Mouse (Mus musculus) heart, postnatal 10 days (tissue): ENCODE results near the gene Lats2. TPM values are rescaled to one million over a fixed set of nuclear protein-coding genes. Genes with fewer than 3 reads are reported as not detected.
"Not testable (repeated sequence)": the region's sequence is repeated elsewhere in the genome, so short reads cannot be mapped to it uniquely, and the experiment has no call there.

Experiments
- DNase-seq, 2 experiments: peaks; one replicate each; pipeline ENCODE4 v3.0.0; 2021
- intact Hi-C: fragments of 180-260 bp; cut with DNase I; formaldehyde crosslinking; loops from one replicate; pipeline ENCODE4 v1.15.1; 2025
- microRNA-seq, 2 experiments: library from miRNA; unstranded; fragments of <30 nt; microRNA quantifications; one replicate each; pipeline ENCODE4 v1.2.0; 2022
- total RNA-seq, 2 experiments: library from RNA; stranded (reverse); gene quantifications; 2 replicates each; pipeline ENCODE4 v1.2.3; 2021

The Lats2 gene
- total RNA-seq, 2 experiments from 2014 or later = 46.6 to 46.7 TPM

- DNase-seq = no peak
- intact Hi-C loops = no loop called here
Measured at GRCm38 (mm10) chr14:57663630-57664029, 94.6 kb downstream of the Lats2 start.

GRCm38 (mm10) chr14:57658301-57658700, 99.9 kb downstream of the Lats2 start:
- intact Hi-C loops = no loop called here
- DNase-seq = no peak

DNA sequence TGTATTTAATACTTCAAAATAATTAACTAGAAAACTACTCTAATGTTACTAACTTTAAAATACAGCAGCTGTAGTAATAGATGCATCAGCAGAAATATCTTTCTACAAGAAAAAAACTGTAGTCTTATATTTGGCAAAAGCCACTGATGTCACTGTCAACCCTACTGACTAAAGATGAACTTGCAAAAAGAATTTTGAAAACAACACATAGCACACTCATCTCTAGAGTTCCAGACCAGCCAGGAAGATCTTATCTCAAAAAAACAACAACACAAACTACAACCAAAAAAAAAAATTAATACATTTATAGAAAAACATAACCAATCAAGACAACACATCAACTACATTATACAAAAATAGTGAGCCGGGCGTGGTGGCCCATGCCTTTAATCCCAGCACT, 100.7 kb downstream of the Lats2 start:
- no peak for DNase-seq
- intact Hi-C loops = no loop called here

DNA sequence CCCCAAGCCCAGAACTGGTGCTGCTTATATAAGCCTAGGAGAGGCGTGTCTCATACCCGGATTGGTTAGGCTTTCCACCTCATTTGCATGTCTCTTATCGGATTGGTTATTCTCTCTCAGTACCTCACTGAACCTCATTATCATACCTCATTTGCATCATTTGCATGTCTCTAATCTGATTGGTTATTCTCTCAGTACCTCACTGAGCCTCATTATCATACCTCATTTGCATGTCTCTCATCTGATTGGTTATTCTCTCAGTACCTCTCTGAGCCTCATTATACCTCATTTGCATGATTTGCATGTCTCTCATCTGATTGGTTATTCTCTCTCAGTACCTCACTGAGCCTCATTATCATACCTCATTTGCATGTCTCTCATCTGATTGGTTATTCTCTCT, 101.7 kb downstream of the Lats2 start:
- DNase-seq, intact Hi-C loops: not testable (repeated sequence)

DNA sequence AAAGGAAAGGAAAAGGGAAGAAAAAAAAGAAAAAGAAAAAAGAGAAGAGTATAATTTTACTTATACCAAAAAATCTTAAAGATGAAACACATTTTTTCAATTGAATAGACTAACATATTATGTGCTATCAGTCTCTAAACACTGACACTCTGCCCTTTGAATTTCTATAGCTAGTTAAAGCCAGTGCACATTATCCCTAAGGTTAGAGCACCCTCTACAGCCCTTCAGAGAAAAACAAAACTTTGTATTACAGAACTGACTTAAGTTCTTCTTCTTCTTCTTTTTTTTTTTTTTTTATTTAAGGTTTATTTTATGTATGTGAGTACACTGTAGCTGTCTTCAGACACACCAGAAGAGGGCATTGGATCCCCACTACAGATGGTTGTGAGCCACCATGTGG, 108.7 kb downstream of the Lats2 start:
- intact Hi-C loops = loop anchor here (2.0 kb wide), 1 partner anchor 277 kb away; no protein-coding TSS in a partner anchor
- DNase-seq = no peak

- DNase-seq = no peak
- intact Hi-C loops = no loop called here
Measured at GRCm38 (mm10) chr14:57646155-57646554, 112.0 kb downstream of the Lats2 start.

Small RNA genes lying within 50 kb of the gene (microRNA-seq; reads per million reads assigned to microRNA genes)
- gene Mir3077 = 0 to 0.35 reads per million in 2 experiments

Other genes starting within 250 kb of the Lats2 start
- gene Il17d, start 233.6 kb downstream of the Lats2 start, total RNA-seq = 1 to 10 TPM; 8.4 to 8.8 TPM
- gene Eef1akmt1, start 186.8 kb downstream of the Lats2 start, total RNA-seq = 10 to 100 TPM; 32.4 to 32.6 TPM
- gene Xpo4, start 93.0 kb downstream of the Lats2 start, total RNA-seq = 10 to 100 TPM; 16.6 to 19.1 TPM
- gene Gm49361, start 12.3 kb downstream of the Lats2 start, total RNA-seq = 1 to 10 TPM; 1.5 to 1.6 TPM
- gene Sap18, start 39.8 kb upstream of the Lats2 start, total RNA-seq = 10 to 100 TPM; 66.5 to 83.0 TPM
- gene Ska3, start 67.8 kb upstream of the Lats2 start, total RNA-seq = 1 to 10 TPM; 2.6 to 2.9 TPM
- gene Mrpl57, start 67.8 kb upstream of the Lats2 start, total RNA-seq = 10 to 100 TPM; 71.2 to 79.6 TPM
- 10 to 100 TPM; 22.2 to 24.8 TPM for gene Zdhhc20, start 131.9 kb upstream of the Lats2 start, total RNA-seq
- 10 to 100 TPM; 73.3 to 78.7 TPM for gene Micu2, start 240.9 kb upstream of the Lats2 start, total RNA-seq